Mouse (Mus musculus) liver, embryonic 11.5 days (tissue): ENCODE data around the gene Lipn. TPM values are rescaled to one million over a fixed set of nuclear protein-coding genes. Genes with fewer than 3 reads are reported as not detected.

Experiments
- ATAC-seq: fragments of 200-750 bp; cut with Nextera tagmentation; replicated peaks from 2 replicates; pipeline ENCODE4 v1.8.0; 2017; ENCODE audit warnings: moderate number of reproducible peaks, mild to moderate bottlenecking, moderate TSS enrichment, moderate library complexity; ENCODE audit not compliant: low FRiP score
- DNase-seq: peaks from one replicate; pipeline ENCODE4 v3.0.0-alpha.2; 2017; ENCODE audit warnings: low spot score
- H3K27ac ChIP-seq: fragments of 300-500 bp; sonication (generic); 2 replicates; pipeline ENCODE4 v1.5.1; 2014; ENCODE audit warnings: mild to moderate bottlenecking, low read depth, low read length, control low read depth
- H3K27me3 ChIP-seq: fragments of 300-500 bp; sonication (generic); replicated peaks from 2 replicates; pipeline ENCODE4 v1.6.1; 2014; ENCODE audit warnings: low read length, mixed read lengths; ENCODE audit not compliant: control insufficient read depth, insufficient read depth
- H3K36me3 ChIP-seq: fragments of 300-500 bp; sonication (generic); 2 replicates; pipeline ENCODE4 v1.6.1; 2014; ENCODE audit warnings: mild to moderate bottlenecking, low read length, moderate library complexity, mixed read lengths; ENCODE audit not compliant: control insufficient read depth, insufficient read depth
- H3K4me1 ChIP-seq: fragments of 300-500 bp; sonication (generic); replicated peaks from 2 replicates; pipeline ENCODE4 v1.6.1; 2014; ENCODE audit warnings: low read length, mixed read lengths; ENCODE audit not compliant: control insufficient read depth, insufficient read depth
- H3K4me2 ChIP-seq: fragments of 300-500 bp; sonication (generic); 2 replicates; pipeline ENCODE4 v1.6.1; 2014; ENCODE audit warnings: mild to moderate bottlenecking, control low read depth, moderate library complexity
- H3K4me3 ChIP-seq: fragments of 300-500 bp; sonication (generic); 2 replicates; pipeline ENCODE4 v1.5.1; 2014; ENCODE audit warnings: low read depth, low read length, control low read depth
- H3K9ac ChIP-seq: fragments of 300-500 bp; sonication (generic); 2 replicates; pipeline ENCODE4 v1.6.1; 2014; ENCODE audit warnings: low read depth, low read length, control low read depth
- H3K9me3 ChIP-seq: fragments of 300-500 bp; sonication (generic); 2 replicates; pipeline ENCODE4 v1.6.1; 2016; ENCODE audit warnings: low read length, inconsistent platforms, mixed read lengths; ENCODE audit not compliant: control insufficient read depth
- WGBS: fragments of 180-500 bp; shearing (Covaris S2); extraction: QIAGEN DNeasy Blood & Tissue Kit; methylation state at CpG from one replicate; pipeline ENCODE4 v1.1.7; 2014; 5-methylcytosine and 5-hydroxymethylcytosine counted together
- polyA plus RNA-seq: library from polyadenylated mRNA; unstranded; fragments of >200 nt; fragmentation: Nextera tagmentation; extraction: Ambion mirVana; gene quantifications from 2 replicates; pipeline ENCODE4 v1.2.1, GENCODE M21; 2014

Gene Lipn
- polyA plus RNA-seq = not detected in 2 replicates

- H3K27me3 ChIP-seq = no peaks in the 10 kb centered on the region
- H3K4me2 ChIP-seq = no peak within 1 kb of the TSS
- no peaks in the 10 kb centered on the region for H3K36me3 ChIP-seq
- no peak within 1 kb of the TSS for H3K27ac ChIP-seq
- no peaks in the 10 kb centered on the region for H3K9me3 ChIP-seq
- no peak for DNase-seq
- no peaks in the 10 kb centered on the region for H3K4me1 ChIP-seq
- H3K4me3 ChIP-seq = no peak within 1 kb of the TSS
- no peak for ATAC-seq
- H3K9ac ChIP-seq = no peak within 1 kb of the TSS
- whole genome bisulfite sequencing = 78% methylated on average over 9 of the region's 9 CpGs
These were observed at the start of gene Lipn for GRCm38 (mm10) chr19:34066779-34067472. Gene Lipn (plus strand): TSS chr19:34067358.

- H3K36me3 ChIP-seq = no peaks in the 10 kb centered on the region
- H3K4me3 ChIP-seq = no peak overlapping the region
- no peak overlapping the region for H3K4me2 ChIP-seq
- no peak overlapping the region for H3K9ac ChIP-seq
- H3K4me1 ChIP-seq = no peaks in the 10 kb centered on the region
- no peak for ATAC-seq
- 78% methylated on average over 11 of the region's 11 CpGs for WGBS
- no peak for DNase-seq
- no peaks in the 10 kb centered on the region for H3K9me3 ChIP-seq
- no peaks in the 10 kb centered on the region for H3K27me3 ChIP-seq
- no peak overlapping the region for H3K27ac ChIP-seq
These were observed 45.6 kb upstream of the Lipn start for GRCm38 (mm10) chr19:34021440-34022172.

- Histone ChIP-seq H3K9me3 (no peaks in the 10 kb centered on the region), H3K36me3 (no peaks in the 10 kb centered on the region), H3K4me2 (no peak overlapping the region), H3K9ac (no peak overlapping the region), H3K27me3 (no peaks in the 10 kb centered on the region), H3K27ac (no peak overlapping the region), H3K4me1 (no peaks in the 10 kb centered on the region), H3K4me3 (no peak overlapping the region)
- WGBS = 51% methylated on average over 3 of the region's 3 CpGs
- no peak for DNase-seq
- ATAC-seq = no peak
These were observed 44.4 kb upstream of the Lipn start for GRCm38 (mm10) chr19:34022759-34023158.

GRCm38 (mm10) chr19:34039731-34040130 is 27.4 kb upstream of the Lipn start:
- no peaks in the 10 kb centered on the region for H3K36me3 ChIP-seq
- H3K9ac ChIP-seq = no peak overlapping the region
- H3K27me3 ChIP-seq = no peaks in the 10 kb centered on the region
- 57% methylated on average over 1 of the region's 1 CpGs for WGBS
- no peak for ATAC-seq
- H3K4me2 ChIP-seq = no peak overlapping the region
- no peak for DNase-seq
- no peaks in the 10 kb centered on the region for H3K9me3 ChIP-seq
- no peaks in the 10 kb centered on the region for H3K4me1 ChIP-seq
- H3K27ac ChIP-seq = no peak overlapping the region
- H3K4me3 ChIP-seq = no peak overlapping the region

- WGBS = 75% methylated on average over 6 of the region's 6 CpGs
- Histone ChIP-seq H3K9ac (no peak overlapping the region), H3K4me3 (no peak overlapping the region), H3K9me3 (no peaks in the 10 kb centered on the region), H3K27ac (no peak overlapping the region), H3K4me1 (no peaks in the 10 kb centered on the region), H3K27me3 (no peaks in the 10 kb centered on the region), H3K4me2 (no peak overlapping the region), H3K36me3 (no peaks in the 10 kb centered on the region)
- DNase-seq (no peak), ATAC-seq (no peak)
These were observed 24.1 kb upstream of the Lipn start for GRCm38 (mm10) chr19:34043008-34043407.

- H3K36me3 ChIP-seq = no peaks in the 10 kb centered on the region
- no peaks in the 10 kb centered on the region for H3K27me3 ChIP-seq
- ATAC-seq (no peak), DNase-seq (no peak)
- 79% methylated on average over 3 of the region's 3 CpGs for WGBS
- H3K4me3 ChIP-seq = no peak overlapping the region
- no peaks in the 10 kb centered on the region for H3K4me1 ChIP-seq
- H3K4me2 ChIP-seq = no peak overlapping the region
- no peaks in the 10 kb centered on the region for H3K9me3 ChIP-seq
- H3K27ac ChIP-seq = no peak overlapping the region
- H3K9ac ChIP-seq = no peak overlapping the region
These were observed 17.7 kb upstream of the Lipn start for GRCm38 (mm10) chr19:34049371-34050039.

GRCm38 (mm10) chr19:34051502-34051901 is 15.7 kb upstream of the Lipn start:
- Histone ChIP-seq H3K4me2 (no peak overlapping the region), H3K27me3 (no peaks in the 10 kb centered on the region), H3K4me1 (no peaks in the 10 kb centered on the region), H3K27ac (no peak overlapping the region), H3K36me3 (no peaks in the 10 kb centered on the region), H3K9ac (no peak overlapping the region), H3K4me3 (no peak overlapping the region), H3K9me3 (no peaks in the 10 kb centered on the region)
- ATAC-seq (no peak), DNase-seq (no peak)
- WGBS = 78% methylated on average over 3 of the region's 3 CpGs

- no peaks in the 10 kb centered on the region for H3K9me3 ChIP-seq
- H3K4me3 ChIP-seq = no peak overlapping the region
- H3K4me1 ChIP-seq = no peaks in the 10 kb centered on the region
- no peak overlapping the region for H3K27ac ChIP-seq
- H3K4me2 ChIP-seq = no peak overlapping the region
- H3K36me3 ChIP-seq = no peaks in the 10 kb centered on the region
- no peaks in the 10 kb centered on the region for H3K27me3 ChIP-seq
- DNase-seq (no peak), ATAC-seq (no peak)
- 38% methylated on average over 1 of the region's 1 CpGs for WGBS
- no peak overlapping the region for H3K9ac ChIP-seq
These were observed 3.6 kb upstream of the Lipn start for GRCm38 (mm10) chr19:34063547-34063946.
